Mouse (Mus musculus) kidney, adult 2 months (tissue): ENCODE data around the gene Gria2.

Experiments
- CTCF ChIP-seq: fragments of 200-500 bp; conservative IDR thresholded peaks from 2 replicates; pipeline ENCODE4 v1.5.1; 2011; ENCODE audit warnings: low read depth, mild to moderate bottlenecking, control low read depth, low read length, moderate library complexity, mixed read lengths; ENCODE audit not compliant: insufficient read depth, insufficient read length
- POLR2A ChIP-seq: fragments of 200-500 bp; IDR thresholded peaks from one replicate; pipeline ENCODE4 v1.6.1; 2011; ENCODE audit warnings: low read depth, low read length, control low read depth

GRCm38 (mm10) chr3:80773232-80773631 is 29.4 kb downstream of the Gria2 start:
- TF ChIP-seq CTCF (no peak), POLR2A (no peak)
